Mouse (Mus musculus) right cerebral cortex, postnatal 14 days (tissue): ENCODE measurements at regions not wholly inside any gene's neighbourhood (a gene's known extent, or its start where the extent isn't known, plus 50 kb on each side); places are given as distances from the start of the nearest gene placed in this dataset.

Experiments
- DNase-seq: peaks from one replicate; pipeline ENCODE4 v3.0.0; 2022

- DNase-seq, result no peak
Observed at GRCm38 (mm10) chr8:26895867-26896266, 81.3 kb upstream of the Zfp703 start.

DNA sequence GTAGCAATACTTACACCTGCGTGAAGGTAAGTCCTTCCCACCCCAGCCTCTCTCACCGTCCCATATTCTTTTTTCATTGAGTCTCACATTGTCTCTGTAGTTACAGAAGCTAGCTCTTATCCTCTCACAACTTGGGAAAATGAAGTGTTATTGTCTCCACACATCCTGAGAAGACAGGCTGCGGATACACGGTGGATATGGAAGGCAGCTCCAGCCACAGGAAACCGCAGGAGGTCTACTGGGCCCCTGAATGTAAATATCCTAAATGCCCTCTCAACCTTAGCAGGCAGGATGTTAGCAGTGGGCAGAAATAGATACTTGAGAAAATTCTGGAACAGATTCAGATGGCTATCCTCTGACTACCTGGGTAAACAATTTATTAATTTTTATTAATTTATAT is 73.8 kb upstream of the Zfp703 start:
- no peak for DNase-seq

- no peak for DNase-seq
Observed at GRCm38 (mm10) chr8:26906257-26906656, 70.9 kb upstream of the Zfp703 start.

DNA sequence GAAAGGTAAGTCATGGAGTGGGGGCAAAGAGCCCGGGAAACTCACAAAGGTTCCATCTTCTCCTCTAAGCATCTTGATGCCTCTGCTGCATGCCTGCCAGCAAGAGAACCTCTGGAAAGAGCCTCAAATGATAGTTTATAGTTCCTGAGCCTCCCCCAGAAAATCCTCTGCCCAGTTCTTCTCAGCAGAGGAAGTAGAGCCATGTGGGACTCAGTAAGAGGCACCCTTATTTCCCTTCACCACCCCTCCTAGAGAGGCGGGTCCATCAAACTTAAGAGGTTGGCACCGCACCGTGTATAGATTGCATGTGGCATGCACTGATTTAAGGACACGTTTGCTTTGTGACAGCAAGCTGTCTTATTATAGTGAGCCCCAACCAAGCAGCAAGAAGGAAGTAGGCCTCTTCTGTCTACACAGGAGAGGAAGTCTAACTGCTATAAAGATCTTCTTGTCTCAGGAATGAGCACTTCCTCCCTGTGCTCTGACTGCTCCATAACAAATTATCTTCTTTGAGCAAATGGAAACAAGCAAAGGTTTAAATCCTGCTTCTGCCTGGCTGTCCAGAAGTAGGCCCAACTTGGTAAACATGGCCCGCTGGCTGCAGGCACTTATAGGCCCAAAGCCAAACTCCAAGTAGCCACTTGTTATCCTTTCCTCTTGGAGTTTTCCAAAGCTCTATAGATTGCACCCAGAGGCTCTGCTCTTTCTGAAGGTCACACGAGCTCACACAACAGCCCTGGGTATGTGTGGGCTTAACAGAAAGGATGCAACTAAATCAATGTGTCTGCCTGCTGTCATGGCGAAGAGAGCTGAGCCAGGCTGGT is 69.6 kb upstream of the Zfp703 start:
- no peak for DNase-seq

DNA sequence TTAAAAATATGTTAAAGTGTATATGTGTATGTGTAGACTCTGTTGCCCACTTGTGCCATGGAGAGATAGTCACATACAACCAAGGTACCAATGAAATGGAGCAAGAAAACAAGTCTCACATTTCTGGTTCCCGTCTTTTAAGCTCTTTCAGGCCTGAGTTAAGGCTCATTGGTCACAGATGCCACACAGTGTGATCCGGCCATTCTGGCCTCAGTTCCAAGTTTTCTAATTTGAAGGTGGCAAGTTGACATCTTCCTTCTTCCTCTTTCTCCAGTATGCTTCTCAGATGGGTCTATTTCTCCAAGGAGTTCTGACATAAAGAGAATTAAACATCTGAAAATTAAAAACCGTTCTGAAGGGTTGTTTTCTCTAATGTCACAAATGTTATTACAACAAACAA is 66.9 kb upstream of the Zfp703 start:
- no peak for DNase-seq

DNA sequence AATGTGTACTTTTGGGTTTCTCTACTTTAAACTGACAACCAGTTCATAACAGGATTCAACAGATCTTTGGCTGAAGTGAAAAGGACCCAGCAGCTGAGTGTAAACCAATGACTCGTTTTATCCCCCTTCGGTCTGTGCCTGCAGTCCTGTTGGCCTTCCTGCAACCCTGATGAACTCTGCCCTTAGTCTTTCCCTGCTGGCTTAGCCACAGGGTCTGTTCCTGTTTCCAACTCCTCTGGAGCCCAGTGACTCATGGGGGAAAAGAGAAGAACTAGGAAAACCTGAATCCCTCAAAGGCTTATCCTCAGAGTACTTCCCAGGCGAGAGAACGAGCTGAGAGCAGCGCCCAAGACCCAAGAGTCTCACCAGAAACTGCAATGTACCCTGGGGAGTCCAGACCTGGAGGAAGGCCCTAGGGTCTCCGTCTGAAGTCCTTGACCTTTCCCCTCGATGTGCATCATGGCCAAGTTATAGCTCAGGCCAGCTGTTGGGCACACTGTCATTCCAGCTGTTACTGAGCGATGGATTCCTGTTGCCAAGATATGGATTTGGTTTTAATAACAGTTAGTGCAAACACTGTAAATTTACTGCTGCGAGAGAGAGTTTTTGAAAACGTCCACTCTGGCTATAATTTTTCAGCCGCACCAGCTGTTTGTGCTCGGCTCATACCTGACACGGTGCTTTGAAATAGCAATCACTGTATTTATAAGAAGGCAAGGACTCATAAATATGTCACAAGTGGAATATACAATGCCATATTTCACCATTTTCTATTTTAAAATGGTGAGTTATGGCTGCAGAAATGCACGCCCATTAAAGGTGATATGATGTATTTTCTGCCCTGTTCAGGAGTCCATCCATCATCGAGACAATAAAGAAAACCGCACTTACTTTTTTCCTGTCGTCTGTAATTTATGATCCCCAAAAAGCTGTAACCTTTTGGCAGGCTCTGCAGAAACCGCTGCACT is 63.3 kb upstream of the Zfp703 start:
- no peak for DNase-seq

- no peak for DNase-seq
Observed at GRCm38 (mm10) chr8:26915731-26916130, 61.4 kb upstream of the Zfp703 start.

DNA sequence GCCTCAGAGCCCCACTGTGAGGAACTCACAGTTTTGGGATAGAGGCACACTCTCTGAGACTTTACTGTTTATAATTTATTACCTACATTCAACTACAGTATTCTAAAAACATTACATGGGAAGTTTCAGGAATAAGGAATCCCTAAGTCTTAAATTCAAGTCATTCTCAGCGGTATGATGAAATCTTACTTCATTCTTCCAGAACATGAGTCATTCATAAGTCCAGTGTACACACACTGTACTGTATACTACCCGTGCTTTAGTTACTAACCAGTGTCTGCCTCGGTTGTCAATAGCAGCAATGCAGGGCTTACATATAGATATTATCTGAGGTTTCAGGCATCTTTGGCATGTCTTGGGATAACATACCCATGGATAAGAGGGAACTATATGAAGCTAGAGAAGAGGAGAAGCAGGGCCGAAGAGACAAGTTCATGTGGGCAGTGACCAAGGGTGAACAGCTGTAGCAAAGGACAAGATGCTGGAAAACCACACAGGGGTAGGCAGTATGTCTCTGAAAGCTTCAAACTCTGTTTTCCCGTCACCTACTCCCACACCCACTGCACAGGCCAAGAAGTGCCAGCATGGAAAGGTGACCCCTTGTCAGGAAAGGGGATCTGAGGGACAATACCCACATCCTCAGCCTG is 55.5 kb upstream of the Zfp703 start:
- DNase-seq, result no peak

GRCm38 (mm10) chr8:26922178-26922540 is 55.0 kb upstream of the Zfp703 start:
- no peak for DNase-seq

- no peak for DNase-seq
Observed at GRCm38 (mm10) chr8:26923166-26923565, 54.0 kb upstream of the Zfp703 start.
